Mouse (Mus musculus) heart, adult 9 months (tissue): ENCODE data around the gene Tmem207.
"Not testable (repeated sequence)": the region's sequence is repeated elsewhere in the genome, so short reads cannot be mapped to it uniquely, and the experiment has no call there.

Experiments
- DNase-seq, 2 experiments: peaks; one replicate each; pipeline ENCODE4 v3.0.0; 2022; ENCODE audit warnings: low spot score in 2 of 2

Tmem207 gene

DNA sequence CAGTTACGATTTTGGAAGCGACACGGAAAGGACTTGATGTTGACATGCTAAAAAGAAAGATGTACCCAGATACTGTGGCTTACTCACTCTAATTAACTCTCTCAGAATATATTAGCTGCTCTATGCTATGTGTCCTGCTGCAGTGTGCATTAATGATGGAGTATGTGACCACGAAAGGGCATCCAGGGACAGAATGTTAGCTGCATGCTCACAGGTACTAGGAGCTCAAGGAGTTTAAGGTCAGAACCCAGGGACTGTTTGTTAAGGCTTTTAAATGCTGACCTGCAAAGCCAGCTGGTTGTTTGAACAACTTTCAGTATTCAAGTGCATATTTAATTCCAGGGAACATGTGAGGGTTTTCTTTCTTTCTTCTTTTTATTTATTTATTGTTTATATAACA lies at the start of gene Tmem207:
TSS of gene Tmem207 (minus strand) at position 101 of the 400 bp plus-strand sequence.
- DNase-seq = no peak

DNA sequence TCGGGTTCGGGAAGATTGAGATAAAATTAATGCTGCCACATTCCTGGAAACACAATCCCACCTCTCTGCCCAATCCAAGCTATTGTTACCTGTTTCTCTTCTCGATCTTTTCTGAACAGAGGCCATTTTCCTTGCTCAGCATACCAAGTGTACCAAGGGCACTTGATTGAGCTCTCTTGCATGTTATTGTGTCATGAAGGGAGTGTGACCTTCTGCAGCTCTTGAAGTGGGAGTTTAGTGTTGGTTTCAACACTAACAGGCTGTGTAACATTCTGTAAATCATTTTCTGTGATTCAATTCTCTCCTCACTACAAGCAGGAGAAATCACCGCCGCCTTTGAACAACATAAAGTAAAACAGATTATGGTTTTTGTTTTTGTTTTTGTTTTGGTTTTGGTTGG lies 47.6 kb upstream of the Tmem207 start:
- DNase-seq = no peak

- DNase-seq = no peak
Measured at GRCm38 (mm10) chr16:26571836-26572235, 45.3 kb upstream of the Tmem207 start.

GRCm38 (mm10) chr16:26569387-26569978 lies 42.9 kb upstream of the Tmem207 start:
- no peak for DNase-seq

- DNase-seq = no peak
Measured at GRCm38 (mm10) chr16:26562771-26563170, 36.2 kb upstream of the Tmem207 start.

DNA sequence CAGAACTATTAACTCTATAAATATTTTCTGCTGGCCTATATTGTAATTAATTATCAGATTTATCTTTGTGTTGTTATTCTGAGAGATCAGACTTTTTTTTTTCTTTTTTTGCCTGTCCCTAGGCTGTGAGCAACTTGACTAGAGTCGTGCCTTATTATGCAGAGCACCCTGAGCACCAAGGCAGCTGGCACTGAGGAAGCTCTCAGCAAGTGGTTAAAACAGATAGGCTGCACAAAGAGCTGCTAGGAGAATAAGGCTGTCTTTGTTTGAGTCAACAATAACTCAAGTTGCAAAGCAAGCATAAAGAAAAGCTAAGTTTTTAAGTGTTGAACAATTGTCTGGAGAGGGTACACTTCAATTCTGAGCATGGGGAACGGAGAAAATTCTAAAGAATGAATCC lies 35.2 kb upstream of the Tmem207 start:
- no peak for DNase-seq

DNA sequence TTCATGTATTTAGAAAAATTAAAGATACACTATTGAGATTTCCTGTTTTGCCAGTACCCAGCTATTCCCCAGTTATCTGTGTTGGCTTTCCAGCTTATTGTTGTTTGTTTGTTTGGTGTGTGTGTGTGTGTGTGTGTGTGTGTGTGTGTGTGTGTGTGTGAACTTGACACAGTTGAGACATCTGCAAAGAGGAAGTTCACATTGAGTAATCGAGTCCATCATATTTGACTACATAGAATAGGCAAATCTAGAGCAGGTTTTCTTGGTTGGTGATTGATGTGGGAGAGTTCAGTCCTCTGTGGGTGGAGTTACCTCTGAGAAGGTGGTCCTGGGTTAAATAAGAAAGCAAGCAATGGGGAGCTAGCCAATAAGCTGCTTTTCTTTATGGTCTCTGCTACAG lies 32.2 kb upstream of the Tmem207 start:
- DNase-seq = no peak

DNA sequence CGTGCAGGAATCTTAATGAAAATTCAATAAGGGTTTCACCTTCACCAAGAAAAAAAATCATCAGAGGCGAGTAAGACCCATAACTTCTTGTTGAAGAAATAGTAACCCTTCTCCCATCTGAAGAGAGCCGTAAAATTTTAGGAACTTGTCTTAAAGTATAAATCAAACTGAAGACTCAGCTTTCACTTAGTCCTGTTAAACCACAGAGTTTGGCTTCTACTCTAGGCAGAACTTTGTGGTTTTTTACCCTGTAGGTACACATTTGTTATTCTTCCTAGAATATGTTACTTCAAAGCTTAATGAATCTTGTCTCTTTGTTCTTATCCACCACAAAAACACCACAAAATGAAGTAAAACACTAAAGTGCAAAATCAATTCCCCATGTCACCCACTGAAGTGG lies 25.7 kb upstream of the Tmem207 start:
- no peak for DNase-seq

- DNase-seq = no peak
Measured at GRCm38 (mm10) chr16:26549221-26549620, 22.7 kb upstream of the Tmem207 start.

- DNase-seq = no peak
Measured at GRCm38 (mm10) chr16:26546879-26547206, 20.3 kb upstream of the Tmem207 start.

GRCm38 (mm10) chr16:26546170-26546878 lies 19.8 kb upstream of the Tmem207 start:
- DNase-seq = no peak

DNA sequence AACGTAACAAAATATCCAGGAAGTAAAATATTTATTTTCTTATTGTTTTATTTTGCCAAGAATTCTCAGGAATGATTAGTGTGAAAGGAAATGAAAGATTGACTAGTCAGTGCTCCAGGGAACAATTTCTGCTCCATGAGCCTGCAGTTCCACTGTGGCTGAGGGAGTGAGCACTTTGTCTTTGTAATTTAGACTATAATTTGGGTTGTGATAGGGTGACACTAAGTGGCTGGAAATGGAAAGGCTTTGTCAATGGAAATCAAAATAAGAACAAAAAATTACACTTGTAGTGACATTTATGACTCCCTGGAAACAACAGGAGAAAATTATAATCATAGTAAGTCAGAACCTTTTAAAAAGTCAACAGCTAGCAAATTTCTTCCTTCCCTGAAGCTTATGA lies 5.7 kb upstream of the Tmem207 start:
- no peak for DNase-seq

DNA sequence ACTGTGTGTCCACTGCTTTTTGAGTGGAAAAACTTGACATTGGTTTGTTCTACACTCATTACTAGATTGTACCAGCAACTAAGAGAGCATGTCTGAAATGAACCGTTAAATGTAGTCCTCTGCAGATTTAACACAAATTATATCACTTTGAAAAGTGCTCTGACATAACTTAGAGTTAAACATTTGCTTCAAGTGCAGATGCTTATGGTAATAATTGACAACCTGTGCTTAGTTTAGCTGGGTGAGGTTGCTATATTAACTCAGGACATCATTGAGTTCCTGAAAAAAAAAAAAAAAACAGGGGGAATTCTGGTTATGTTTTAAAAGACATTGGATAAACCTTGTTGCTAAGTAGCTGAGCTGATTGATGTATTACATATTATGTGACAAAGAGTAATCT lies 3.9 kb upstream of the Tmem207 start:
- DNase-seq = no peak

DNA sequence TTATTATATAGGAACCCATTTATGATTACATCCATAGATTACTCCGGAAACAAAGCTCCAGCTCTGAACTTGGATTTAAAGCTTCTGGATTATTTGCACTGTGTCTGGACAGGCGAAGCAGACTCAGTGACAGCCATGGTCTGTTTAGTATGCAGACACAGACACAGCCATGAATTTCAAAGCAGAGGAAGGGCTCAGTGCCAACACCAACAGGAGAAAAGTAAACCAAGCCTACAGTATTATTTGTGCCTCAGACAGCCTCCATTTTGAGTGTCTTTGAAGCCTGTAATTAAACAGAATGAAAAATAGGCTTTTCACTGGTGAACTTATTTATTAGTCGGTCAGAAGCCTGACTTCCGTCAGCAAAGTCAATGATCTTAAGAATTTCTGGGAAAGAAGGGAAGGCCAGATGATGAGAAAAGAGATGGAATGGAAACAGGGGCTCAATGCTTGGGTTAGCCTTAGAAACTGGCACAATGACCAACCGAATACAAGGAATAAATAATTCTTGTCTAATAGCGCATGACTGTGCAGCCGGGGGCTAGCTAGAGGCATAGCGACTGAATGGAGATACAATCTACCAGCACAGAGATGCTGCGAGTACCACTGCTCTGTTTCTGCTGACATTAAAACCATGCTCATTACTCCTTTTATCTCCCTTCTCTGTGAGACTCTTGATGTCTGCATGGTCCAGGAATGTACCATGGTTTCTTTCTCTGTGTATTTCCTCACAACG lies 1.5 kb upstream of the Tmem207 start:
- DNase-seq = no peak

DNA sequence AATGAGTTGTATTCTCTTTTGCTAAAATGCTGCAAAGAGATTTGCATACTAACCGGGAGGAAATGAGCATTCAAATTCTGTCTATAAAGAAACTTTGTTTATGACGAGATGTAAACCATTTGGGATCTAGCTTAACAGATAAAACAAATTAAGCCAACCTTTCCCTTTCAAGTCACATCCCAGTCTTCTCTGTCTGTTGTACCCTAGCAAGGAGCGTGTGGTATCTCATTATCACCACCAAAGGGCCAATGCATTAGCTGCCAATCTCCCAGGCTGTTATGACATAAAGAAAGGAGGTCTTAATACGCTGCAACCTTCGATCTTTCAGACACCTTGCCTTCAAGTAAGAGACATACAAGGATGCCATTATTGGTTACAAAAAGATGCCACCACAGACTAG lies 737 bp downstream of the Tmem207 start:
- no peak for DNase-seq

GRCm38 (mm10) chr16:26519596-26519995 lies 7.0 kb downstream of the Tmem207 start:
- no peak for DNase-seq

- no peak for DNase-seq
Measured at GRCm38 (mm10) chr16:26504961-26505360, 21.6 kb downstream of the Tmem207 start.

DNA sequence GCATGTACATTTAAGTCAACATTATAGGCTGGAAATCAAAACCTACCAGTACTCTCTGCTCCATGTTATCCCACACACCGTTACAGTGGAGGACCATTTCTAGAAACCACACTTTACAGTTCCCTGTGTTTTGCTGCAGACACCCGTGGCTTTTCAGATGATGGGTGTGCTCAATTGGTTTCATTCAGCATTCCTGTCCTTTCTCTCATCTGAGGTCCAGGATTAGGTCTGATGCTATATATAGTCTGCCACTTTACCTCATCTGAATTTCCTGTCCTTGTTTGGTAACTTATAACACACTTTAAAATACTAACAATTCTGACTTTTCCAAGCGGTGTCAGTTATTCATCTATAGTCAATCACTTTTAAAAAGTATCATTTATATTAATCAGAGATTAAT lies 25.8 kb downstream of the Tmem207 start:
- DNase-seq = no peak

- not testable (repeated sequence) for DNase-seq
Measured at GRCm38 (mm10) chr16:26499705-26500104, 26.9 kb downstream of the Tmem207 start.

DNA sequence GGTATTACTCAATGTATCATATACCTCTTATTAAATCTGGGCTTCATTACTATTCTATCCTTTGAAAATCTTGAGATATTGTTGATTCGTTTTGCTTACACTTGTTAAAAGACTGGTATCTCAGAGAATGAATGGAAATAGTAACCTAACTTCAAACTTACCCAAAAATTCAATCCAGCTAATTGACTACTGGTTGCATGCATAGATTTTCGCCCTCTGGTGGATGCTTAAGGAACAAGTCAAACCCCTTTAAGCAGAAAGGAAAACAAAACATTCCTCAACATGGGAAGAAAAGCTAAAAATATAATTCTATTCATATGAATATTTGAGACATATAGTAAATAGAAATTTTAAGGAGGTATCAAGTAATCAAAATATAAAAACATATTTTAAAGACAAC lies 30.8 kb downstream of the Tmem207 start:
- DNase-seq = no peak

GRCm38 (mm10) chr16:26471254-26471653 lies 55.3 kb downstream of the Tmem207 start:
- DNase-seq = no peak

- DNase-seq = no peak
Measured at GRCm38 (mm10) chr16:26466535-26466934, 60.0 kb downstream of the Tmem207 start.

DNA sequence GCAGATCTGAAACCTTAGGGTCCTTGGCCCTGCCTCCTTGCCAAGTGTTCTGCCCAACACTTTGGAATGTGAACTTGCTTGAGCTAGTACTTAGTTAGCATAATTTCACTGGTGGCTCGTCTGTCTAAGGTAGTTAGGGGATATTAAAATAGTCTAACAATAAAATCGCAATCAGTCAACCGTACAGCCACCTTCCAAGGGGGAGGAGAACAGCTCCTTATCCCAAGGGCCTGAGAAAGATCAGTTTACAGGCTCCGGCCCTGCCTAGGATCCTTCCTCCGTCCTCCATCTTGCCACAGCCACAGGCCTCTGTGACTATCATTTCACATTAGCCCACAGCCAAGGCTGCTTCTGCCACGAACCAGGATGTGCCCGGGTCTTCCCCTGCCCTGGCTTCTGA lies 63.7 kb downstream of the Tmem207 start, which contains the start of gene Cldn16:
TSS of gene Cldn16 (plus strand) at position 301 of the 400 bp plus-strand sequence.
- DNase-seq = no peak
